Mouse (Mus musculus) urinary bladder, postnatal 14 days (tissue): ENCODE data around the gene Fchsd2.

Source experiments
- DNase-seq: peaks from one replicate; pipeline ENCODE4 v3.0.0; 2021; ENCODE audit warnings: low spot score

Gene Fchsd2

DNA sequence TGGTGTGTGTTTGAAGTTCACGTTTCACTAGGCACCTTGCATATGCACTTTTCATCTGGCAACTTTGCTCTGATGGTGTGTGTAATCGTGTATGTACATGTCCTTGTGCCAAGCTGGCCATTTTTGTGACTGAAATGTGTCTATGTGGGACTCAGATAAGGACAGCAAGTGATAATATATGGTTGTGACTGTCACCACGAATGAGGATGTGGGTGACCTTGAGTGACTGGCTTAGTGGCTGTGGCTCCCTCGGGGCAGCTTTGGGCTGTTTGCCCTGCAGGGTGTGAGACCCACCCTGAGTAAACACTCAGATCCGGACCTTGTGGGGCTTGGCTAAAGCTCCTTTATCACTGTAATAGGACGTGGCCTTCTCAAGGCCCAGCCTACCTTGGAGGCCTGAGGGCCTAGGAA is 223.9 kb downstream of the Fchsd2 start:
- no peak for DNase-seq

DNA sequence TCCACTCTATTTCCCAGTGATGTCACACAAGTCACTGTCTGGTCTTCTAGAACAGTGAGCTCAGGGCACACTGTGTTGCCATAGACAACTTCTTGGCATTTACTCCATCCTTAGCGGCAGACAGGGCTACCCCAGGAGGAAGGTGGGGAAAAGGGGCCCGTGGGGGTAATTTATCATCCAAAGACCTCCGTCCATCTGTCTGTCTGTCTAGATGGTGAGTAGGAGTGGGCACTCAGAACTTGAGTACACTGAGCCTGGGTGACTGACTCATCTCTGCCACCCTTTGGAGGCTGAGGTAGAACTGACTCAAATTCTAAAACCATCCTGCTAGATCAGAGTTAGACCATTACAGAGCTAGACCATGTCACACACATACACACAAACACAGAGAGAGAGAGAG is 224.4 kb downstream of the Fchsd2 start, which contains the start of gene Stard10:
TSS of gene Stard10 (plus strand) at position 73 of the 400 bp plus-strand sequence.
- DNase-seq: no peak

DNA sequence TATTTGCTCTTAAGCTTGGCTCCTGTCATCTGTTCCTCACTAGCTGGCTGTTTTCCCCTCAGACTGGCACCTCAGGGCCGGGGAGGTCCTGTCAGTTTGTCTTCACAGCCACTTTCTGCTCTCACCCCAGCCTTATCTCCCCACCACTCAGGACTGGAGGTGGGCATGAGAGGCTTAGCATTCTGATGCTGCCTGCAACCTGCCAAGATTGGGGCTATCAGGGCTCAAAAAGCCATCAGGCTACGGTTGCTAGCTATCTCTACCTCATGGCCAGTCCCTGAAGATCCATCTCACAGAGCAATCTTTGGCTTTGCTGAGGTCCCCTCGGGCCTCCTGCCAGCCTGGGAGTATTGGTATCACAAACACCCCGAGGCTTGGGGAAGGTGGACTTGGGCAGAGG is 226.2 kb downstream of the Fchsd2 start:
- DNase-seq: no peak

DNA sequence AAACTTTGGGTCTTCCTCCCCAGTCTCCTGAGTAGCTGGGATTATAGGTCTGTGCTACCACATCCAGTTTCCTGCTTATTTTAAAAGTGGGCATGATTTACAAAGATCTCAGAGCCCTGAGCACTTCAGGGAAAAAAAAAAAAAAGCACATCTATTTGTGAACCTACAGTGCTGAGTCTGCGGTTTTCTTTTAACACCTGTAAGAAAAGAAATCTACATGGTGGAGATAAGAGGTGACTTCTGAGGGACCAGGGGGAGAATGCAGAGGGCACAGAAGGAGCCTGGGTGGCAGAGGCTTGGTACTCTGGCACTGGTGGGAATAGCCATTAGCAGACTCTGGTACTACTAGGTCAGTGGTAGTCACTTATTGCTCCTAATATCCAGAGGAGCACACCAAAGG is 227.1 kb downstream of the Fchsd2 start:
- DNase-seq: no peak

DNA sequence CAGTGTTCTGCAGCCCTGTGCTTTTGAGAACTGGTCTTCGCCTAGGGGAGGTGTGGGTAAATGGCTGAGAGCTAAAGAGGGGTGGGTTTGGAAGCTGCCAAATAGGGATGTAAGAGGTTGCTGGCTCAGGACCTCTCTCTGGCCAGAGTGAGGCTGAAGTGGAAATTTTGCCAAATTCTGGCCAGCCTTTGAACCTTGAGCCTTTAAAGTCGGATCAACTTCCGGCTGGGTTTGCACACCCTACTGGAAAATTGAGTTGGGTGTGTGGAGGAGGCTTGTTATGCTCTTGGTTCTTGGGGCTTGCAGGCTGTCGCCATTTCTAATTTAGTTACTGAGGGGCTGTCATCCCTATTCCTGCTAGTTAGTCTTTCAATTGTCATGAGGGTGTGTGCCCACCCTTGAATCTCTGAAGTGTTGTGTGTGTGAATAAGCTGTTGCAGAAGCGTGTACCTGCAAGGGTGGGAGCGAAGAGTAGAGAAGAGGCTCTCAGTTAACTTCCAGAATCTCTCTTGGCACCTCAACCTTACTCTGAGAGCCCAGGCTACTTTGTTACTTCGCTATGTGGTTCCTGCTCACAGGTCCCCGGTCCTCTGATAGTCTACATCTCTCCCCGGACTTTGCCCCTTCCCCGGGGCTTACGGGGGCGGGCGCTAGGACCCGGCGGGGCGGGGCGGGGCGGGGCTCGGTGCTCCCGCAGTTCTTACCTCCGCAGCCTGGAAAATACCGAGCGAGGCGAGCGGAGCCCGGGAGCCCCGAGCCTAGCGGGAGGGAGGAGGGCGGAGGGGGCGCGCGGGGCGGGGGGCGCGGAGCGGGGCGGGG is 227.9 kb downstream of the Fchsd2 start:
- peak; percentile 44 for DNase-seq

DNA sequence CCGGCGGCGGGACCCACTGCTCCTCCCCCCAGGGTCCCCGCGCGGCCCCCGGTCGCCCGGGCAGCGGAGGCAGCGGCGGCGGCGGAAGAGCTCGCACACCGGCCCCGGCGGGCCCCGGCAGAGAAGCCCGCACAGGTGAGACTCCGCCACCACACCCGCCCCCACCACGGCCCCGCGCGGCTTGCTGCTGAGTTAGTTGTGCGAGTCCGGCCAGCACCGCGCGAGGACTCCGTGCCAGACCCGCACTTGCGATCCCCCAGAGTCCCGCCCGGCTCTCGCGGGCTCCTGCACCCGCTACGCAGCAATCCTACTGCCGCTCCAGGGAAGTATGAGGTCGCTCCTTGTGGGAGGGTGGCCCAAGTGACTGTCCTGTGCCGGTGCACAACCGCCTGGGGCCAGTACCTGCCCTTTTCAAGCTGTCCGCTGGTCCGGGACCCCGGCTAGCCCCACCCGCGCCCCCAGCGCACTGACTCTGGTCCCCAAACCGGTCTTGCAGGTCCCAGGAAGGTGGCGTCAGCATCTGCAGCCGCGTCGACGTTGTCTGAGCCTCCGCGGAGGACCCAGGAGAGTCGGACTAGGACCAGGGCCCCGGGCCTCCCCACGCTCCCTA is 228.7 kb downstream of the Fchsd2 start:
- DNase-seq: peak; percentile 78

DNA sequence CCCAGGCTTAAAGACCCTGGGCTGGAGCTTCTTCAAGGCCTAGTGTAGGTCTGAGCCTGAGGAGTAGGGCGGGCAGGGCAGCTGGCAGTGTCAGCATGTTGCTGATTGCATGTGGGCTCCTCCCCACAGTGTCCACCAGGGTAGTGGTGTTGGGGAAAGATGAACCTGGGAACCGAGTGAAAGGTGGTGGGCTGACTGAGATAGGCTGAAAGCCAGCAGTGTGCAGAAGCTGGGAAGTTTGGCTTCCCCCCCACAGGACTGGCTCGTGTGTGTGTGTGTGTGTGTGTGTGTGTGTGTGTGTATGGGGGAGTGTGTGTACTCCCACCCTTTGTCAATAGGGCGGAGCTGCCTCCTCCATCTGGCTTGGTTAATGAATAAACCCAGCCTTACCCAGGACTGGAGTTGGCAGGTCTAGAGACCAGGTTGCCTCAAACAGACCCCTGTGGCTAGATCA is 230.5 kb downstream of the Fchsd2 start:
- DNase-seq: peak; percentile 40

DNA sequence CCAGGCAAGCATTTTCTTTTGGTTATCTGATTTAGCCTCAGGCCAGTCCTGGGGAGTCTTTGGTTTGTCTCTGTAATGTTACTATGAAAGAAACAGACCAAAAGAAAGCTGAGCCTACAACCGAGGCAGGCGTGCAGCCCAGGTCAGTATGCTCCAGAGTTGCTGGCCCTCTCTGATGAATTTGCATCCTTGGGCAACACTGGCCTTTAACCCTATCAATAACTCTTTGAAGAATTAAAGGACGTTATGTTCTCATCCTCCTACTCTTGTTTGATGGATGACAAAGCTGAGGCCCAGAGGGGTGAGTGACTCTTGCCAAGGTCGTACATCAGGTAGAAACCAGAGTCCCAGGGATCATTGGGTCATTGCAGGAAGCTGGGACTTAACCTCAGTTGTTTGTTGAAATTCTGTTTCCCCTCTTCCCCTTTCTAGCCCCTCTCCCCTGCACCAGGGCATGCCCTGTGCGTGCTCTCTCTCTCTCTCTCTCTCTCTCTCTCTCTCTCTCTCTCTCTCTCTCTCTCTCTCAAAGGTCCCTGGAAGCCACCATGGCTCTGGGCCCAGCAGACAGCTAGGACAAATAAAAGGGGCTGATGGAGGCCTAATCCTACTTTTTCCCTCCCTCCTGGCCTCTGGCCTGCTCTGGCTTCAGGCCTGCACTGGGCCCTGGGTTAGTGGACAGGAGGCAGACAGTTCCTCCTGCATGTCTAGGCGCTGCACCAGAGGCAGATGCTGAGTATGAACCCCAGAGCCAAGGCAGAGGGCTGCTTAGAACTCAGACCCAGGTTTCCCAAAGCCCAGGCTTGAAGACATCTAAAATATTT is 231.7 kb downstream of the Fchsd2 start:
- DNase-seq: peak; percentile 53

DNA sequence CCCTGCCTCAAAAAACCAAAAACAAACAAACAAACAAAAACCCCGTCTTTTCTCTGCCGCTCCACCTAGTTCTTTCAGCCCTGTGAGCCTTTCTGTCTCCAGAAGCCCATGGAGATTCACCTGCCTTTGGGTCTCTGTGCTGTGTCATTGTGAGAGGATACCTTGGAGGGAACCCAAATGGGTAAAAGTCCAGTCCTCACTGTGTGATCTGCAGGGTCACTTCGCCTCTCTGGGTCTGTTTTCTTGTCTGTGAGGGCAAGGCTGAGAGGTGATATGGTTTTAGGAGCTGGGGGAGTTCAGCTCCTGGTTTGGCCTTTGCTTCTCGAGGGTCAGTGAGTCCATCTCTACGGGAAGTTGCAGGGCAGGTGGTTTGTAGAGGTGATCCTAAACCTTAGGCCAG is 233.3 kb downstream of the Fchsd2 start:
- DNase-seq: no peak

DNA sequence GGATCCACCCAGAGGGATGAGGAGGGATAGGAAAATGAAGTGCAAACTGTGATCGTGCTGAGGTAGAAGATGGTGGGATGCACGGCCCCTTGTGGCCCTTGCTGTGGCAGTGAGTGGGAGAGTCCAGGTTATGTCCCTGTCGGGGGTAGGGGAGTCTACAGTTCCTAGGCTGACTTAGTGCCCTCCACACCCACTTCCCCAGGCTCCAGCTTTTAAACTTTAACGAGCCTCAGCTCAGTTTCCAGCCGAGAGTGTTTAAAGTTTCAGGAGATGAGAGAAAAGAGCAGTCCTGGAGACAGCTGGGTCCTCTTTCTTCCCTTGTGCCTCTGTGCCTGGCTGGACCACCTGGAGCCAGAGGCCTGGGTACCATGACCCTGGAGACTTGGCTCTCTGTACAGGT is 234.6 kb downstream of the Fchsd2 start:
- DNase-seq: no peak

DNA sequence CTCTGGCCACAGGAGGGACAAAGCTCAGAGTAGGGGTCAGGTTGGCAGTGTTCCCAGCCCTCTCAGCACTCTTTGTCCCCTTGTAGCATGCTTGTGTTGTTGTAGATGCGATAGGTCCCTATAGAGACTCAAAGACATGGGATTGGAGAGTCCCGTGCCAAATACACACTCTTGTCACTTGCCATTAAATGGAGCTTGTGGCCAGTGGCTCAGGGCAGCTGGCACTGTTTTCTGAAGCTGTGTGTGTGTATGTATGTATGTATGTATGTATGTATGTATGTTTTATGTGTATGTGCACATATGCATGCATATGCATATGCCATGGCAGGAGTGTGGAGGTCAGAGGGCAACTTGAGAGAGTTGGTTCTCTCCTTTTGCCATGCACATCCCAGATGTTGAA is 235.1 kb downstream of the Fchsd2 start:
- DNase-seq: no peak

DNA sequence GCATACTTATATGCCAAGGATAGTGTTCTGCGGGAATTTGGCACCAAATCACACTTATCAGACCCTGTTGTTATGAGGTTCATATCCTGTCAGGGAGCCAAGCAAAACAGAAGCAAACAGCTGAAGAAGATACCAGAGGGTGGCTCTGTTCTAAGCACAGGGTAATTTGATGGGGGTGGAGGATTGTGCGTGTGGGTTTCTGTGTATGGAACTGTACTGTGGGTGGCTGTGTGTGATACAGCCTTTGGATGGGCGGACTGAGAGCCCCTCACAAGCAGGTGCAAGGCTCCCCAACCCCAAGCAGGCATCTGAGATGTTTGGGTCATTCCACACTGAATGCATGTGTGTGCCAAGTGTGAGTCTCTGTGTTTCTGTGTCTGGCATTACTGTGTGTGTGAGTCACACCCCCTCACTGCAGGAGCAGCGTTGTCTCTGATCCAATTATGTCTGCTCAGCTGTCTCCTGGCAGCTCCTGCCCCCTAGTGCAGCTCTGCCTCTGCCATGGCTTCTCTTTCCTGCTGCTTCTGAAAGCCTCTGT is 236.0 kb downstream of the Fchsd2 start:
- no peak for DNase-seq

DNA sequence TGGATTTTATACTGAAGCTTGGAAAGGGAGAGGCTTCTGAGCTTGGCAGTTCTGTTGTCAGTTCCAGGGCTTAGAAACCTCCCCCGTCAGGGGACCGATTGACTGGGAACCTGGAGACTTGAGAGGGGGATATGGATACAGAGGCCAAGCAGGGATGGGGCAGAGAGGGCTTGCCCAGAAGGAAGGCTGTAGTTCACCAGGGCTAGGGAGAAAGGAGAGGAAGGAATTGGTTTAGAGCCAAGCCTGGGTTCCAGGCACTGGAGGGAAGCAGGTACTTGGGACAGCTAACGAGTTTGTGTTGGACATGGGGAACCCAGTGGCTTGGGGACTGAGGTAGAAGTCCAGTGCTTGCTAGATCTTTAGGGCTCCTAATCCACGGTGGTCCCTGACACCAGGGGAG is 236.9 kb downstream of the Fchsd2 start:
- DNase-seq: no peak

DNA sequence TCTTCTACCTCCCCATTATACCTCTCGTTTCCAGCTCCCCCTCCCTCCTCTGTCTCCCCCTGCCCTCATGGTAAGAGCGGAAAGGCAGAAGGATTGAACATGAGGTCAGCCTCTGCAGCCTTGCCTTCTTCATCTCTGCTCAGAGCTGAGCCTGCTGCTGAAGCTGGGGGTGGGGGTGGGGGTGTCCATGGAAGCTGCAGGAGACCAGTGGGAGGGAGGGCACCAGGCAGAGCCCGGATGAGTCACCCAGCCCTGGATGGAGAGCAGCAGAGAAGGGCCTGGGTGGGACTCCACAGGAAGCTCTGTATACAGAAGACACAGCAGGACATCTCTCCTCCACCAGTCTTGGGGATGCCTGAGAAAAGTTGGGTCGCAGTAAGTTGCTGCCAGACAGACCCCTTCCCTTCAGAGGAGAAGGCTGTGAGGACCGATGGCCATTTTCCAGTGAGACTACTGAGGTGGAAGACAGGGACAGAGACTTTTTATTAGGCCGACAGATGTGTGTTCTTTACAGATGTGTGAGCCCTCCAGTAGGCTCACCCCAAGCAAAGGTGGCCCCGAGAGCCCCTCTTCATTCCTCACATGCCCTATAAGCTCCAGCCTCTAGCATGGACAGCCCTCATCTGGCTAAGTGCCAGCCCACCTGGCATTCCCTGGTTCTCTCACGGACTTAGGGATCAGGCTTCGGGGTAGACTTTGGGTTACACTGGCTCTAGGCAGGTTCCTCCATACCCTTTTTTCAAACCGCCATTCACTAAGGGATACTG is 237.6 kb downstream of the Fchsd2 start:
- peak; percentile 45 for DNase-seq

DNA sequence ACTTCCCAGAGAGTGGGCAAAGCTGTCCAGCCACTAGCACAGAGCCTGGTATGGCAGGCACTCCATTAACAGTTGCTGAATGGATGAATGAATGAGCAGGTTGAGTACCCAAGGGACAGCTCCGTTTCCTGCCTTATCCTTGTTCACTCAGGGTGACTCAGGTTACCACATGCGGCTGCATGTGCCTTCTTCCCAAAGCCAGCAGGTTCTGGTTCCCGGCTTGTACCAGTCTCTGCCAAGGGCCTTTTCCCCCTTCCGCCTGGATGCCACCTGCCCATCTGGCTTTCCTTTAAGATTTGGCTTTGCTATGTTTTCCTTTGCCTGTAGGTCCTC is 238.1 kb downstream of the Fchsd2 start:
- no peak for DNase-seq

DNA sequence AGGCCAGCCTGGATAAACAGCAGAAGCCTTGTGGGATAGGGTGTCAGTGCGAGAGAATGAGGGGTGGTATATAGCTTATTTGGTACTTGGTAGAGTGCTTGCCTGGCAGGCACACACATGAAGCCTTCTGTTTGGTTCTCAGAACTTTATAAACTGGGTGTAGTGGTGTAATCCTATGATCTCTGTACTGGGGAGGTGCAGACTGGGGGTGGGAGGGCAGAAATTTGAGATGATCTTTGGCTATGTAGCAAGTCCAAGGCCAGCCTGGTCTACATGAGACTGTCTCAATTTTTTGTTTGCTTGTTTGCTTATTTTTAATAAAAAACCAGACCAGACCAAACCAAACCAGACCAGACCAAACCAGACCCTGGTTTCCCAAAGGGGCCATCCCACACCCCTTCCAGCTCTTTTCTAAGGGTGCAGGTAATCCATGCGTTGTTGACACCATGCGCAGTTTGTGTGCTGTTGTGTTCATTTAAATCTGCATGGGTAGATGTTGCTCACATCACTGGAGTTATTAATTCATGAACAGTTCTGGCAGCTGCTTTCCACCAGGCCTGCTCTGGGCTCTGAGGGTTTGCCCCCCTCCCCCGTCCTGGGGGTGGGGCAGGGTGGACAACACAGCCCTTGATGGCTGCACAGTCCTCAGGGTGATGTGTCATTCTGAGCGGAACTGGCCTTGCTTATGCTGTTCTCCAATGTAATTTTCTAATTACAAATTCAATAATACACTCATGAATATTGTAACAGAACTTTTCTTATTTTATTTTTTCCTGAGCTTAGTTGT is 239.6 kb downstream of the Fchsd2 start:
- no peak for DNase-seq
